Mouse (Mus musculus) A20 (cell line): ENCODE measurements at regions not wholly inside any gene's neighbourhood (a gene's known extent, or its start where the extent isn't known, plus 50 kb on each side); places are given as distances from the start of the nearest gene placed in this dataset.
"Not testable (repeated sequence)": the region's sequence is repeated elsewhere in the genome, so short reads cannot be mapped to it uniquely, and the experiment has no call there.

Experiments
- DNase-seq: peaks from one replicate; pipeline ENCODE4 v3.0.0-alpha.2; 2011; ENCODE audit warnings: low read depth, low spot score

GRCm38 (mm10) chr9:8731141-8731540 lies 168.5 kb upstream of the Pgr start:
- DNase-seq = no peak

GRCm38 (mm10) chr9:8733485-8733884 lies 166.1 kb upstream of the Pgr start:
- no peak for DNase-seq

GRCm38 (mm10) chr9:8740190-8740589 lies 159.4 kb upstream of the Pgr start:
- no peak for DNase-seq

- no peak for DNase-seq
Measured at GRCm38 (mm10) chr9:8749878-8750277, 149.8 kb upstream of the Pgr start.

GRCm38 (mm10) chr9:8760876-8761275 lies 138.8 kb upstream of the Pgr start:
- no peak for DNase-seq

- DNase-seq = not testable (repeated sequence)
Measured at GRCm38 (mm10) chr9:8769398-8769797, 130.2 kb upstream of the Pgr start.

GRCm38 (mm10) chr9:8769996-8770395 lies 129.6 kb upstream of the Pgr start:
- DNase-seq = no peak

GRCm38 (mm10) chr9:8781336-8781735 lies 118.3 kb upstream of the Pgr start:
- peak; percentile 2 for DNase-seq

GRCm38 (mm10) chr9:8814236-8814635 lies 85.4 kb upstream of the Pgr start:
- no peak for DNase-seq

GRCm38 (mm10) chr9:8823719-8824371 lies 75.8 kb upstream of the Pgr start:
- DNase-seq = no peak

- DNase-seq = no peak
Measured at GRCm38 (mm10) chr9:8832150-8832549, 67.5 kb upstream of the Pgr start.

- DNase-seq = no peak
Measured at GRCm38 (mm10) chr9:8837073-8837472, 62.6 kb upstream of the Pgr start.

- no peak for DNase-seq
Measured at GRCm38 (mm10) chr9:8838356-8838755, 61.3 kb upstream of the Pgr start.

GRCm38 (mm10) chr9:8838891-8839290 lies 60.7 kb upstream of the Pgr start:
- no peak for DNase-seq
